Mouse (Mus musculus): Measurements from ENCODE around the gene Tgfa. TPM values are rescaled to one million over a fixed set of nuclear protein-coding genes. Genes with fewer than 3 reads are reported as not detected.

Tgfa gene
- polyA plus RNA-seq, 2 experiments, result 0.99 to 1.7 TPM

GRCm38 (mm10) chr6:86186106-86186955 lies 8.7 kb upstream of the Tgfa start:
- WGBS (ENCODE audit: insufficient replicate concordance), result 55% methylated on average over 14 of the region's 14 CpGs
- no peak overlapping the region for H3K4me2 ChIP-seq (ENCODE audit: low read depth)
- TF ChIP-seq CTCF (IDR thresholded peaks at IDR 0.05; ENCODE audit: low read depth) (no peak), EP300 (IDR thresholded peaks at IDR 0.05; ENCODE audit: low read depth) (no peak)
- no peaks in the 10 kb centered on the region for H3K9me3 ChIP-seq (ENCODE audit: control insufficient read depth, low read length)
- DNase-seq (ENCODE audit: low read depth in 3 of 3, low spot score in 3 of 3) (no peak), ATAC-seq (ENCODE audit: insufficient read depth) (no peak)
- no peaks in the 10 kb centered on the region for H3K36me3 ChIP-seq (replicated peaks; ENCODE audit: control insufficient read depth, insufficient read depth, low read depth)
- H3K4me3 ChIP-seq (ENCODE audit: insufficient read depth in 1 of 2, low read depth in 2 of 2, low read length in 2 of 2), result no peak overlapping the region
- no peaks in the 10 kb centered on the region for H3K27me3 ChIP-seq (ENCODE audit: control insufficient read depth, insufficient read depth, low read length)
- no peak overlapping the region for H3K9ac ChIP-seq (replicated peaks)
- H3K4me1 ChIP-seq (replicated peaks; ENCODE audit: control insufficient read depth in 2 of 2, insufficient read depth in 2 of 2, low read length in 1 of 2), result no peaks in the 10 kb centered on the region
- no peak overlapping the region for H3K27ac ChIP-seq

GRCm38 (mm10) chr6:86188741-86189480 lies 6.1 kb upstream of the Tgfa start:
- DNase-seq (ENCODE audit: low read depth in 3 of 3, low spot score in 3 of 3), result no peak

GRCm38 (mm10) chr6:86190622-86191021 lies 4.4 kb upstream of the Tgfa start:
- WGBS (ENCODE audit: insufficient replicate concordance), result 54% methylated on average over 3 of the region's 3 CpGs
- no peaks in the 10 kb centered on the region for H3K36me3 ChIP-seq (replicated peaks; ENCODE audit: control insufficient read depth, insufficient read depth, low read depth)
- TF ChIP-seq CTCF (IDR thresholded peaks at IDR 0.05; ENCODE audit: low read depth), result no peak
- TF ChIP-seq EP300 (IDR thresholded peaks at IDR 0.05; ENCODE audit: low read depth), result no peak
- H3K9ac ChIP-seq (replicated peaks), result no peak overlapping the region
- H3K4me1 ChIP-seq (replicated peaks; ENCODE audit: control insufficient read depth in 2 of 2, insufficient read depth in 2 of 2, low read length in 1 of 2), result 0 out of 4 replicates have a peak, but pooled peaks cover 0 to 2% of the 10 kb centered on the region in 2 experiments
- no peak overlapping the region for H3K4me3 ChIP-seq (ENCODE audit: insufficient read depth in 1 of 2, low read depth in 2 of 2, low read length in 2 of 2)
- no peak for DNase-seq (ENCODE audit: low read depth in 3 of 3, low spot score in 3 of 3)
- peaks cover 19% of the 10 kb centered on the region for H3K27me3 ChIP-seq (ENCODE audit: control insufficient read depth, insufficient read depth, low read length)
- no peak for ATAC-seq (ENCODE audit: insufficient read depth)
- H3K9me3 ChIP-seq (ENCODE audit: control insufficient read depth, low read length), result no peaks in the 10 kb centered on the region
- no peak overlapping the region for H3K4me2 ChIP-seq (ENCODE audit: low read depth)
- H3K27ac ChIP-seq, result no peak overlapping the region

More at GRCm38 (mm10) chr6:86188741-86189480, 6.1 kb upstream of the Tgfa start:
- no peak overlapping the region for H3K4me2 ChIP-seq (ENCODE audit: low read depth)
- WGBS (ENCODE audit: insufficient replicate concordance), result 49% methylated on average over 11 of the region's 11 CpGs
- H3K4me1 ChIP-seq (replicated peaks; ENCODE audit: control insufficient read depth in 2 of 2, insufficient read depth in 2 of 2, low read length in 1 of 2), result no peaks in the 10 kb centered on the region
- no peaks in the 10 kb centered on the region for H3K36me3 ChIP-seq (replicated peaks; ENCODE audit: control insufficient read depth, insufficient read depth, low read depth)
- no peak for ATAC-seq (ENCODE audit: insufficient read depth)
- peaks cover 2% of the 10 kb centered on the region for H3K27me3 ChIP-seq (ENCODE audit: control insufficient read depth, insufficient read depth, low read length)
- H3K27ac ChIP-seq, result no peak overlapping the region
- H3K9me3 ChIP-seq (ENCODE audit: control insufficient read depth, low read length), result no peaks in the 10 kb centered on the region
- H3K9ac ChIP-seq (replicated peaks), result no peak overlapping the region
- H3K4me3 ChIP-seq (ENCODE audit: insufficient read depth in 1 of 2, low read depth in 2 of 2, low read length in 2 of 2), result no peak overlapping the region
- TF ChIP-seq EP300 (IDR thresholded peaks at IDR 0.05; ENCODE audit: low read depth), result no peak
- no peak for TF ChIP-seq CTCF (IDR thresholded peaks at IDR 0.05; ENCODE audit: low read depth)

GRCm38 (mm10) chr6:86192978-86193377 lies 2.0 kb upstream of the Tgfa start:
- no peak overlapping the region for H3K4me3 ChIP-seq (ENCODE audit: insufficient read depth in 1 of 2, low read depth in 2 of 2, low read length in 2 of 2)
- ATAC-seq (ENCODE audit: insufficient read depth) (no peak), DNase-seq (ENCODE audit: low read depth in 3 of 3, low spot score in 3 of 3) (no peak)
- WGBS (ENCODE audit: insufficient replicate concordance), result 42% methylated on average over 3 of the region's 3 CpGs
- H3K27me3 ChIP-seq (ENCODE audit: control insufficient read depth, insufficient read depth, low read length), result peaks cover 36% of the 10 kb centered on the region
- no peak overlapping the region for H3K27ac ChIP-seq
- no peak for TF ChIP-seq CTCF (IDR thresholded peaks at IDR 0.05; ENCODE audit: low read depth)
- no peak for TF ChIP-seq EP300 (IDR thresholded peaks at IDR 0.05; ENCODE audit: low read depth)
- H3K9ac ChIP-seq (replicated peaks), result no peak overlapping the region
- no peak overlapping the region for H3K4me2 ChIP-seq (ENCODE audit: low read depth)
- no peaks in the 10 kb centered on the region for H3K9me3 ChIP-seq (ENCODE audit: control insufficient read depth, low read length)
- H3K4me1 ChIP-seq (replicated peaks; ENCODE audit: control insufficient read depth in 2 of 2, insufficient read depth in 2 of 2, low read length in 1 of 2), result 0 out of 4 replicates have a peak, but pooled peaks cover 0 to 2% of the 10 kb centered on the region in 2 experiments
- H3K36me3 ChIP-seq (replicated peaks; ENCODE audit: control insufficient read depth, insufficient read depth, low read depth), result no peaks in the 10 kb centered on the region

GRCm38 (mm10) chr6:86193879-86194278 lies 1.1 kb upstream of the Tgfa start:
- TF ChIP-seq EP300 (IDR thresholded peaks at IDR 0.05; ENCODE audit: low read depth) (no peak), CTCF (IDR thresholded peaks at IDR 0.05; ENCODE audit: low read depth) (peak; percentile 59)
- Histone ChIP-seq H3K4me3 (ENCODE audit: insufficient read depth in 1 of 2, low read depth in 2 of 2, low read length in 2 of 2) (no peak overlapping the region), H3K9me3 (ENCODE audit: control insufficient read depth, low read length) (no peaks in the 10 kb centered on the region), H3K27ac (no peak overlapping the region), H3K27me3 (ENCODE audit: control insufficient read depth, insufficient read depth, low read length) (peaks cover 39% of the 10 kb centered on the region), H3K9ac (replicated peaks) (no peak overlapping the region), H3K4me2 (ENCODE audit: low read depth) (no peak overlapping the region), H3K36me3 (replicated peaks; ENCODE audit: control insufficient read depth, insufficient read depth, low read depth) (no peaks in the 10 kb centered on the region), H3K4me1 (replicated peaks; ENCODE audit: control insufficient read depth in 2 of 2, insufficient read depth in 2 of 2, low read length in 1 of 2) (0 out of 4 replicates have a peak, but pooled peaks cover 0 to 2% of the 10 kb centered on the region in 2 experiments)
- DNase-seq (ENCODE audit: low read depth in 3 of 3, low spot score in 3 of 3) (no peak), ATAC-seq (ENCODE audit: insufficient read depth) (no peak)
- WGBS (ENCODE audit: insufficient replicate concordance), result 34% methylated on average over 5 of the region's 5 CpGs
